Mouse (Mus musculus): ENCODE measurements around the gene Chchd1. TPM values are rescaled to one million over a fixed set of nuclear protein-coding genes. Genes with fewer than 3 reads are reported as not detected.

Gene Chchd1
- polyA plus RNA-seq, 1 experiment from 2014 or later, result 264 TPM

GRCm38 (mm10) chr14:20746935-20747334, 44.1 kb downstream of the Chchd1 start:
- H3K4me1 ChIP-seq (replicated peaks), result no peaks in the 10 kb centered on the region; the same call in 1 of the 2 replicates
- H3K4me3 ChIP-seq (replicated peaks), result no peak overlapping the region
- no peak overlapping the region for H3K4me2 ChIP-seq
- peaks cover 65% of the 10 kb centered on the region for H3K36me3 ChIP-seq
- ATAC-seq (ENCODE audit: insufficient number of reproducible peaks, insufficient read depth, low FRiP score, low TSS enrichment, low read depth), result no peak
- no peak overlapping the region for H3K27ac ChIP-seq
- H3K9me3 ChIP-seq, result no peaks in the 10 kb centered on the region
- no peaks in the 10 kb centered on the region for H3K27me3 ChIP-seq
- 81% methylated on average over 3 of the region's 3 CpGs for WGBS
- H3K9ac ChIP-seq (replicated peaks), result no peak overlapping the region

GRCm38 (mm10) chr14:20748388-20748787, 45.6 kb downstream of the Chchd1 start:
- ATAC-seq (ENCODE audit: insufficient number of reproducible peaks, insufficient read depth, low FRiP score, low TSS enrichment, low read depth), result no peak
- Histone ChIP-seq H3K27ac (no peak overlapping the region), H3K36me3 (peaks cover 61% of the 10 kb centered on the region), H3K4me1 (replicated peaks) (no peaks in the 10 kb centered on the region; the same call in 1 of the 2 replicates), H3K9me3 (no peaks in the 10 kb centered on the region), H3K27me3 (no peaks in the 10 kb centered on the region), H3K4me2 (no peak overlapping the region), H3K4me3 (replicated peaks) (no peak overlapping the region), H3K9ac (replicated peaks) (no peak overlapping the region)
- 37% methylated on average over 4 of the region's 4 CpGs for WGBS

DNA sequence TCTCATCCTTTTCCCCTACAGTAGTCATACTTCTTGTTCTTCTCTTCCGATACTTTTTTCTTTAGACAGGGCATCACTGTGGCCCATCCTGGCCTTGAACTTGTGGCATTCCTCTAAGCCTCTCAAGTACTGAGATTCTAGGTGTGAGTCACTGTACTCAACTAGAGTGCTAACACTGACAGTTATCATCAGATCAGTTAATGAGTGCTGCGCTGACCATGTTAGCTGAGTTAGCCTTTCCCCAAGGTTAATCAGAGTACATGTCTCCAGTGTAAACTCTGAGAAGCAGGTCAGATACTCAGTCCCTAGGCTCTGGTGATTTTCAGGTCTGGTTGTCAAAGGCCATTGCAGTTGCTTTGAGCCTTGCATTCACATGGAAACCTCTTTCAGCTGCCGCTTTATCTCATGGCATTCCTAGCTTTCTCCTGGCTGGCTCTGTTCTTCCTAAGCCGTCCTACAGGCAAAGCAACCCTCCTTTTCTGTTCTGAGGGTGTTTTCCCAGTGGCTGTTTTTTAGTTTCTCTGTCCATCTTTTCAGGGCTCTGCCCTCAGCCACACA, 46.8 kb downstream of the Chchd1 start:
- no peaks in the 10 kb centered on the region for H3K27me3 ChIP-seq
- H3K9me3 ChIP-seq, result no peaks in the 10 kb centered on the region
- no peak overlapping the region for H3K27ac ChIP-seq
- no peak overlapping the region for H3K9ac ChIP-seq (replicated peaks)
- H3K36me3 ChIP-seq, result peaks cover 61% of the 10 kb centered on the region
- H3K4me1 ChIP-seq (replicated peaks), result no peaks in the 10 kb centered on the region; the same call in 1 of the 2 replicates
- no peak overlapping the region for H3K4me3 ChIP-seq (replicated peaks)
- 90% methylated on average over 4 of the region's 4 CpGs for WGBS
- ATAC-seq (ENCODE audit: insufficient number of reproducible peaks, insufficient read depth, low FRiP score, low TSS enrichment, low read depth), result no peak
- H3K4me2 ChIP-seq, result no peak overlapping the region

DNA sequence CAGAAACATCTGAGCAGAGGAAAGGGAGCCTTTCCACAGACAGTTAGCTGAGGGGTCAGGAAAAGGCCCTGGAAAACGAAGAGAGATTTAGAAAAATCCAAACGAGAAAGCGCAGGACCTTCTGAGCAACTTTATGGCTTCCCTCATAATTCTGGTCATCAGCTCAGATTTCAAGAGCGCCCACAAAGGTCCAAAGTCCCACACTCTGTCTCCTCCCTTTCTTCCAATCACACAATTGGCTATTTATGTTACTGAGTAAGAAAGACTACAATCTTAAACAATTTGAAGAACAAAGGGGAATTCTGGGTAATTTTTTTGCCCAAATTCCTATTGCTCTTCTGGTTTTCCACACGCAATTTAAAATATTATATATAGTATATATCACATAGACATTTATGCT, 47.7 kb downstream of the Chchd1 start:
- peaks cover 61% of the 10 kb centered on the region for H3K36me3 ChIP-seq
- H3K9ac ChIP-seq (replicated peaks), result no peak overlapping the region
- ATAC-seq (ENCODE audit: insufficient number of reproducible peaks, insufficient read depth, low FRiP score, low TSS enrichment, low read depth), result no peak
- no peak overlapping the region for H3K4me3 ChIP-seq (replicated peaks)
- no peaks in the 10 kb centered on the region; the same call in 1 of the 2 replicates for H3K4me1 ChIP-seq (replicated peaks)
- no peaks in the 10 kb centered on the region for H3K9me3 ChIP-seq
- no peak overlapping the region for H3K27ac ChIP-seq
- 56% methylated on average over 5 of the region's 5 CpGs for WGBS
- H3K4me2 ChIP-seq, result no peak overlapping the region
- H3K27me3 ChIP-seq, result no peaks in the 10 kb centered on the region

DNA sequence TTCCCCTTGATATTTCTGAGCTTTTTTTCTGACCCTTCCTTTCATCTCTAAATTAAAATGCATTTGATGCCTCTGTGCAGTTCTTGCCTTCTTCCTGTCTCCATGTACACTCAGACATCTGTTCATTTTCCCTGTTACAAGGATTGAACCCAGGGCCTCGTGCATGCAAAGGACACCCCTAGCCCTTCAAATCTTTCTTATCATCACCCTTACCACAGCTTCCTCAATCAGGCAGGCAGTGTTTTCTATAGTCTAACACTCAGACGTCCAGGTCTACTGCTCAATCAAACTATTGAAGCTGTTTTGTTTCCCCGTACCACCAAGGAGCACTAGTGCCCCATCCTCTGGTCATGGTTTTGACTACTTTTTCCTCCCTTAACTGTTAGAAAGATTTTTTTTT, 51.0 kb downstream of the Chchd1 start:
- Histone ChIP-seq H3K9me3 (no peaks in the 10 kb centered on the region), H3K27ac (no peak overlapping the region), H3K36me3 (peaks cover 68% of the 10 kb centered on the region), H3K4me1 (replicated peaks) (no peaks in the 10 kb centered on the region; the same call in 1 of the 2 replicates), H3K4me3 (replicated peaks) (no peak overlapping the region), H3K4me2 (no peak overlapping the region), H3K9ac (replicated peaks) (no peak overlapping the region), H3K27me3 (no peaks in the 10 kb centered on the region)
- no peak for ATAC-seq (ENCODE audit: insufficient number of reproducible peaks, insufficient read depth, low FRiP score, low TSS enrichment, low read depth)
- WGBS, result 80% methylated on average over 3 of the region's 3 CpGs

Small RNAs within 50 kb of the gene (microRNA-seq; reads per million reads assigned to microRNA genes)
- 1.4 reads per million for gene Mir6946

Other genes starting within 250 kb of the Chchd1 start
- gene Anxa7, start 222.9 kb upstream of the Chchd1 start, polyA plus RNA-seq (2016; fragmentation: Nextera tagmentation; extraction: Ambion mirVana), result 27.2 and 29.3 TPM in 2 replicates
- 1.3 and 1.4 TPM in 2 replicates for gene Mss51, start 206.1 kb upstream of the Chchd1 start, polyA plus RNA-seq (2016; fragmentation: Nextera tagmentation; extraction: Ambion mirVana)
- gene Ppp3cb, start 156.4 kb upstream of the Chchd1 start, polyA plus RNA-seq (2016; fragmentation: Nextera tagmentation; extraction: Ambion mirVana), result 56.9 and 62.5 TPM in 2 replicates
- 11.4 and 13.7 TPM in 2 replicates for gene Usp54, start 61.9 kb upstream of the Chchd1 start, polyA plus RNA-seq (2016; fragmentation: Nextera tagmentation; extraction: Ambion mirVana)
- 1.3 and 1.5 TPM in 2 replicates for gene Myoz1, start 46.5 kb upstream of the Chchd1 start, polyA plus RNA-seq (2016; fragmentation: Nextera tagmentation; extraction: Ambion mirVana)
- 11.7 and 14.2 TPM in 2 replicates for gene Synpo2l, start 34.7 kb upstream of the Chchd1 start, polyA plus RNA-seq (2016; fragmentation: Nextera tagmentation; extraction: Ambion mirVana)
- gene Sec24c, start 28.7 kb upstream of the Chchd1 start, polyA plus RNA-seq (2016; fragmentation: Nextera tagmentation; extraction: Ambion mirVana), result 77.2 and 91.2 TPM in 2 replicates
- gene Fut11, start 8.0 kb upstream of the Chchd1 start, polyA plus RNA-seq (2016; fragmentation: Nextera tagmentation; extraction: Ambion mirVana), result 24.9 and 27.2 TPM in 2 replicates
- 37.5 and 43.6 TPM in 2 replicates for gene Zswim8, start 4.5 kb downstream of the Chchd1 start, polyA plus RNA-seq (2016; fragmentation: Nextera tagmentation; extraction: Ambion mirVana)
- 29.6 and 33.1 TPM in 2 replicates for gene Ndst2, start 31.6 kb downstream of the Chchd1 start, polyA plus RNA-seq (2016; fragmentation: Nextera tagmentation; extraction: Ambion mirVana)
- 59.0 and 67.8 TPM in 2 replicates for gene Camk2g, start 91.1 kb downstream of the Chchd1 start, polyA plus RNA-seq (2016; fragmentation: Nextera tagmentation; extraction: Ambion mirVana)
- gene Plau, start 133.7 kb downstream of the Chchd1 start, polyA plus RNA-seq (2016; fragmentation: Nextera tagmentation; extraction: Ambion mirVana), result 0.64 and 0.68 TPM in 2 replicates
- gene Vcl, start 226.4 kb downstream of the Chchd1 start, polyA plus RNA-seq (2016; fragmentation: Nextera tagmentation; extraction: Ambion mirVana), result 51.1 and 55.4 TPM in 2 replicates